Mouse (Mus musculus): ENCODE measurements around the gene Lztfl1. TPM values are rescaled to one million over a fixed set of nuclear protein-coding genes. Genes with fewer than 3 reads are reported as not detected.

Lztfl1 gene
- polyA plus RNA-seq, 1 experiment from 2014 or later = 16.4 TPM

GRCm38 (mm10) chr9:123734133-123734532 lies 16.6 kb upstream of the Lztfl1 start:
- WGBS (ENCODE audit: insufficient replicate concordance) = 54% methylated on average over 3 of the region's 3 CpGs
- Histone ChIP-seq H3K27me3 (no peaks in the 10 kb centered on the region), H3K4me2 (no peak overlapping the region), H3K27ac (replicated peaks) (no peak overlapping the region), H3K9me3 (replicated peaks) (no peaks in the 10 kb centered on the region), H3K4me3 (replicated peaks) (no peak overlapping the region), H3K36me3 (replicated peaks) (no peaks in the 10 kb centered on the region), H3K4me1 (replicated peaks) (no peaks in the 10 kb centered on the region), H3K9ac (no peak overlapping the region)
- no peak for ATAC-seq (ENCODE audit: insufficient read depth)

- WGBS (ENCODE audit: insufficient replicate concordance) = 55% methylated on average over 3 of the region's 3 CpGs
- no peak for ATAC-seq (ENCODE audit: insufficient read depth)
- Histone ChIP-seq H3K4me3 (replicated peaks) (no peak overlapping the region), H3K27me3 (0 out of 2 replicates have a peak, but pooled peaks cover 4% of the 10 kb centered on the region), H3K9ac (no peak overlapping the region), H3K4me1 (replicated peaks) (no peaks in the 10 kb centered on the region), H3K9me3 (replicated peaks) (no peaks in the 10 kb centered on the region), H3K36me3 (replicated peaks) (no peaks in the 10 kb centered on the region), H3K27ac (replicated peaks) (no peak overlapping the region), H3K4me2 (no peak overlapping the region)
Measured at GRCm38 (mm10) chr9:123731271-123731670, 13.8 kb upstream of the Lztfl1 start.

DNA sequence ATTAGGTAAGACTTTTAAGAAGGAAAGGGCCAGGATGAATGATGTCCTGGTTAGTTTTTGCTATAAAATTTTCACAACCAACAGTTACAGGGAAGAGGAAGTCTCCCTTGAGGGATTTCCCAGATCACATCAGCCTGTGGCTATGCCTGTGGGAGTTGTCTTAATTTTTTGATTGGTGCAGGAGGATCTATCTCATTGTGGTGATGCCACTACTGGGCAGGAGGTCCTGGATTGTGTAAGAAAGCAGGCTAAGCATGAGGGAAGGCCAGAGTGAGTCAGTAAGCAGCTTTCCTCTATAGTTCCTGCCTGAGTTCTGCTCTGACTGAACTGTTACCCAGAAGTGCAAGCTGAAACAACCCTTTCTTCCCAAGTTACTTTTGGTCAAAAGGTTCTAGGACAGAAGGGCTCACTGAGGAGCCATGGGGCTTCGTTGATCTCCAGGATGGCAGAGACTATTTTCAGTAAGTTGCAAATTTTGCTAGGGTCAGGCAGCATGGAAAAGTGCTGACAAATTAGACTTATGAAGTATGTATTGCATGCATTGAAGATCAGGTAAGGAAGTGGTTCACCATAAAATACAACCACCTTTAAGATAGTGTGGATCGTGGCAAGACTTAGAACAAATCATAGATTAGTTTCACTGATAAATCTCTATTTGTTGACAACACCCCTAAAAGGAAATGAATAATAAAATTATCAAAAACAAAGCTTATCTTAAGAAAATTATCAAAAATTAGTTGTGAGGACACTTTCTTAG lies 5.4 kb upstream of the Lztfl1 start:
- Histone ChIP-seq H3K4me2 (no peak overlapping the region), H3K9me3 (replicated peaks) (no peaks in the 10 kb centered on the region)
- ATAC-seq (ENCODE audit: insufficient read depth) = no peak

DNA sequence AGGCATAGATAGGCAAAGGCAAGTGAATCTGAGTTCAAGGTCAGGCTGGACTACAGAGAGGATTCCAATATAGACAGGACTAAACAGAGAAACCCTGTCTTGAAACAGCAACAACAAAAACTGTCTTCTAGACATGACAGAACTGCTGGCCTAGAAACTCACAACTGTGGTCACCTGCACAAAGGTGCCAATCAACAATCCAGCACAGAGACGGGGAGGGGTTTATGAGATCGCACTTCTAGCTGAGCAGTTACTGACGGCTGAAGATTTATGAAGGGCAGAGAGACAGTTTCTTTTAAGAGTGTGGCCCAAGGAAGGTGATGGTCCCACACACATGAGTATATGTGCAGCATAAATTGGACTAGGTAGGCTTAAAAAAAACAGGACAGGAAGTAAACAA lies 1.2 kb downstream of the Lztfl1 start:
- WGBS (ENCODE audit: insufficient replicate concordance) = 57% methylated on average over 3 of the region's 3 CpGs
- peaks cover 12% of the 10 kb centered on the region for H3K4me1 ChIP-seq (replicated peaks)
- peak overlapping the region; percentile 89; the same call in 1 of the 2 replicates for H3K4me3 ChIP-seq (replicated peaks)
- H3K36me3 ChIP-seq (replicated peaks) = peaks cover 3% of the 10 kb centered on the region; the same call in 1 of the 2 replicates
- H3K4me2 ChIP-seq = peak overlapping the region; percentile 89
- no peaks in the 10 kb centered on the region for H3K9me3 ChIP-seq (replicated peaks)
- peaks cover 6% of the 10 kb centered on the region; the same call in 1 of the 2 replicates for H3K27me3 ChIP-seq
- H3K9ac ChIP-seq = no peak overlapping the region; the same call in 1 of the 2 replicates
- no peak overlapping the region for H3K27ac ChIP-seq (replicated peaks)
- ATAC-seq (ENCODE audit: insufficient read depth) = no peak

More for the DNA sequence above, 5.4 kb upstream of the Lztfl1 start:
- no peaks in the 10 kb centered on the region for H3K36me3 ChIP-seq (replicated peaks)
- 46% methylated on average over 2 of the region's 2 CpGs for WGBS (ENCODE audit: insufficient replicate concordance)
- H3K4me3 ChIP-seq (replicated peaks) = no peak overlapping the region
- no peak overlapping the region for H3K9ac ChIP-seq
- H3K27ac ChIP-seq (replicated peaks) = no peak overlapping the region
- peaks cover 2% of the 10 kb centered on the region for H3K4me1 ChIP-seq (replicated peaks)
- peaks cover 16% of the 10 kb centered on the region; the same call in 1 of the 2 replicates for H3K27me3 ChIP-seq

DNA sequence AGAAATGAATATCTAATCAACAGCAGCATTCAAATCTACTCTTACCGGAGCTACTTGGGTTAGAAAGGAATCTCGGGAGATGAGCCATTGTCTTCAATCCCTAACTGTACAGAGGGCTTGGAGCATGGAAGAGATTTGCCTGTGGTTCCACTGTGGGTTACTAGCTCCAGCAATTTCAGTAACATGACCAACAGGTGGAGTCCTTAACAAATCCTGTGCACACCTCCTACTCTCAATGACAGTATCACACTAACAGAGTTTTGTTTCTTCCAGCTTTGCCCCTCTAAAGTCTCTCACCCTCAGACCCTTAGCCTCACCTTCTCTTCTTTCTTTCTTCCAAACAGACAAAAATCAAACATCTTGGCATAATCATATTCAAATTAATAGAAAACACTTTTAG lies 4.4 kb downstream of the Lztfl1 start:
- Histone ChIP-seq H3K9ac (no peak overlapping the region), H3K36me3 (replicated peaks) (peaks cover 19% of the 10 kb centered on the region)

DNA sequence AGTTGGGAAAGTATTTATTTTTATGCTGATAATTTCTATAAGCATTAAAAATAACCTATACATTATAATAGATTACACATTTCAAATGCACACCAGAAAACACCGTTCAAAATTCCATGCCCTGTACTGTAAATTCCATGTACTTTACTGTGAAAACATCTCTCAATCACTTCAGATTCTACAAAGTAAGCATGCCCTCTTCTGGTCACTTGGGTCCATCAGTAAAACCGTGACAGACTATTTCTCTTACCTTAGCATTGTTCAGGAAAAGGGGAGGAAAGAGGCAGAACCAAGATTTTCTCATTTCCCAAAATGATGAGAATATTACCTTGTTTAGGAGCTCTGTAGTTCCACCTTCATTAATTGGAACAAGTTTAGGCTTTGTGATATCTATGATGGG lies 8.3 kb downstream of the Lztfl1 start:
- no peak overlapping the region for H3K27ac ChIP-seq (replicated peaks)
- WGBS (ENCODE audit: insufficient replicate concordance) = 43% methylated on average over 2 of the region's 2 CpGs
- 0 out of 2 replicates have a peak, but pooled peaks cover 2% of the 10 kb centered on the region for H3K4me1 ChIP-seq (replicated peaks)
- no peaks in the 10 kb centered on the region for H3K27me3 ChIP-seq
- no peak for ATAC-seq (ENCODE audit: insufficient read depth)
- peaks cover 33% of the 10 kb centered on the region for H3K36me3 ChIP-seq (replicated peaks)
- no peak overlapping the region for H3K9ac ChIP-seq
- H3K9me3 ChIP-seq (replicated peaks) = no peaks in the 10 kb centered on the region
- H3K4me2 ChIP-seq = no peak overlapping the region
- H3K4me3 ChIP-seq (replicated peaks) = no peak overlapping the region

More for the DNA sequence above, 4.4 kb downstream of the Lztfl1 start:
- no peak overlapping the region for H3K4me3 ChIP-seq (replicated peaks)
- H3K4me2 ChIP-seq = no peak overlapping the region
- no peaks in the 10 kb centered on the region for H3K27me3 ChIP-seq
- WGBS (ENCODE audit: insufficient replicate concordance) = 67% methylated on average over 2 of the region's 2 CpGs
- no peaks in the 10 kb centered on the region for H3K9me3 ChIP-seq (replicated peaks)
- no peak overlapping the region for H3K27ac ChIP-seq (replicated peaks)
- no peak for ATAC-seq (ENCODE audit: insufficient read depth)
- peaks cover 14% of the 10 kb centered on the region for H3K4me1 ChIP-seq (replicated peaks)

DNA sequence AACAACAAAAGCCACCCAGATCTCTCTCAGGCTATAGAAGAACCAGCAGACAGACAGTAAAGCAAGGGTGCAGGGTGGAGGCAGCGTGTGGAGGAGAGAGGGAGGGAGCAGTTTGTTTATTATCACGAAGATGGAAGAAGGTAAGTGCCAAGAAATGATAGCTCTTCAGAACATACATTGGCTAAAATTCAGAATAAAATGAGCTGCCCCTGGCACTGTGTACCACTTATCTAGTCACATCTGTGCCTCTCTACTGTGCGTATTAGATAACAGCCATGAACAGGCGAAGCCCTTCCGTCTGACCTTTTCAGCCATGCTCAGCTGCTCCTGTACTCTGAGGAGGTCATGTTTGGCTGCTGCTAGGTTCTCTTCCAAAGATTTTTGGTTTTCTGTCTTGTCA lies 15.7 kb downstream of the Lztfl1 start:
- 23% methylated on average over 5 of the region's 5 CpGs for WGBS (ENCODE audit: insufficient replicate concordance)
- Histone ChIP-seq H3K4me1 (replicated peaks) (peaks cover 28% of the 10 kb centered on the region), H3K27ac (replicated peaks) (peak overlapping the region; percentile 80), H3K27me3 (no peaks in the 10 kb centered on the region), H3K36me3 (replicated peaks) (peaks cover 29% of the 10 kb centered on the region), H3K4me2 (peak overlapping the region; percentile 49), H3K4me3 (replicated peaks) (no peak overlapping the region), H3K9me3 (replicated peaks) (no peaks in the 10 kb centered on the region), H3K9ac (no peak overlapping the region)
- peak; percentile 99 for ATAC-seq (ENCODE audit: insufficient read depth)

DNA sequence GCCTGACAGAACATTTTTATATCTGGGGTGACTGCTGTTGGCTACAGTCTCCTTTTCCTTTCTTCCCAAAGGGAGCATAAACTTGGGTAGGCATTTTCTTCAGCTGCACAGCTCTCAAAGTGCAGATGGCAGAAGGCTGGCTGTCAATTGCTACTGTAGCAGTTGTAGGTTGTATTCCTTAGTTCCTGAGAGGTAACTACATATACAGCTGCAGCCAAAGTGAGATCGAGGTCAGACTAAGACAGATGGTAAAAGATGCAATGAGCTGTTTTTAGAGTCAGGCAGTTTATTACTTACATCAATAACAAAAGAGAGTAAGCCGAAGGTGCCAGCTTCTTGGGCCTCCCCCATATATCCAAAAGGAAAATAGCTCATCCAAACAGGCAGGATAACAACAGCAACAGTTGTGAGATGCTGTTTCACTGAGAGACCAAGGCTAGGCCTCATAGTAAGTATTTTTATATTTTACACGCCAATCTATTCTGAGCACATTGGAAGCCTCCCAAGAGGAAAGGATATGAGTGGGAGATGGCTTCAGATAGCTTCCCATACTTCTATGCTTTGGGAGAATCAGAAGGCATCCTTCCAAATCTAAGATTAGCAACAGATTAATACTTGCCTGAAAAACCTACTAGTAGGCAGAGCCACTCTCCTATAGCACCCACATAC lies 21.7 kb downstream of the Lztfl1 start:
- Histone ChIP-seq H3K9me3 (replicated peaks) (no peaks in the 10 kb centered on the region), H3K36me3 (replicated peaks) (peaks cover 10% of the 10 kb centered on the region), H3K4me3 (replicated peaks) (no peak overlapping the region), H3K4me1 (replicated peaks) (peaks cover 8% of the 10 kb centered on the region), H3K9ac (no peak overlapping the region), H3K4me2 (no peak overlapping the region), H3K27me3 (no peaks in the 10 kb centered on the region), H3K27ac (replicated peaks) (no peak overlapping the region)
- ATAC-seq (ENCODE audit: insufficient read depth) = no peak
- WGBS (ENCODE audit: insufficient replicate concordance) = 73% methylated on average over 3 of the region's 3 CpGs

- no peak for ATAC-seq (ENCODE audit: insufficient read depth)
- Histone ChIP-seq H3K27me3 (peaks cover 8% of the 10 kb centered on the region; the same call in 1 of the 2 replicates), H3K36me3 (replicated peaks) (no peaks in the 10 kb centered on the region), H3K9ac (no peak overlapping the region), H3K4me2 (no peak overlapping the region), H3K27ac (replicated peaks) (no peak overlapping the region), H3K4me3 (replicated peaks) (no peak overlapping the region), H3K4me1 (replicated peaks) (no peaks in the 10 kb centered on the region), H3K9me3 (replicated peaks) (no peaks in the 10 kb centered on the region)
- 19% methylated on average over 1 of the region's 1 CpGs for WGBS (ENCODE audit: insufficient replicate concordance)
Measured at GRCm38 (mm10) chr9:123688227-123688626, 29.3 kb downstream of the Lztfl1 start.

DNA sequence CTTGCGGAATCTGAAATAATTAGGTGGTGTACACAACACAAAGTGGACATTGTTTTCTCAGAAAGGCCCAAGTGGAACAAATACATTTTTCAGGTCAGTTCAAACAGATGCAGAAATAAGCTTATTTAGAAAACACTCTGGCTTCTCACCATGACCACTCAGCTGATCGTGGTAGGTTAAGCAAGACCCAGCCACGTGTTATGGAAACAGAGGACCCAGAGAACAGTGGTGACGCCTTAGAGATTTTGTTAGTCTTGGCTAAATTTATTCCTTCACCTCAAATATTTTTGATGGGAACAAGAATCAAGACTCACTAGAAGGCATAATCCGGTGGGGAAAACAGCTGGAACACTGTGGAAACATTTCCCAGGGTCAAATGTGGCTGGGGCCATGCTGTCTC lies 31.3 kb downstream of the Lztfl1 start:
- Histone ChIP-seq H3K4me1 (replicated peaks) (no peaks in the 10 kb centered on the region), H3K4me3 (replicated peaks) (no peak overlapping the region), H3K9me3 (replicated peaks) (no peaks in the 10 kb centered on the region), H3K4me2 (no peak overlapping the region), H3K27ac (replicated peaks) (no peak overlapping the region), H3K36me3 (replicated peaks) (no peaks in the 10 kb centered on the region), H3K9ac (no peak overlapping the region), H3K27me3 (peaks cover 26% of the 10 kb centered on the region)
- 71% methylated on average over 5 of the region's 5 CpGs for WGBS (ENCODE audit: insufficient replicate concordance)
- ATAC-seq (ENCODE audit: insufficient read depth) = no peak

DNA sequence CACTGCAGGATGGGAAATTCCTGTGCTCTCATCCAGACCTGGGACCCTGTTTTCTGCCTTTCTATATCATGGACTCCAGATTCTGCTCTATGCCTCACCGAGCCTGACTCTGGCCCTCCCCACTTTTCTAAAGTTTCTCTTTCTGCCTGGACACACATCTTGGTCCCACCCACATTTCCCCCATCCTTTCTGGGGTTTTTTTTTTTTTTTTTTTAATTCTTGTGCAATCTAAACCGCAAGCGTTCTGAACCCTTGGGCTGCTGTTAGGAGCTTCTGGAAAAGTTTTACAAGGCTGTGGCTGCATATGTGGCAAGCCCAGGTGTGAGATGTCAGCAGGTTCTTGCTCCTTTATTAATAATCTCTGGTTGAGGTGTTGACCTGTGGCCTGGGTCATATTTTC lies 33.8 kb downstream of the Lztfl1 start:
- no peak for ATAC-seq (ENCODE audit: insufficient read depth)
- Histone ChIP-seq H3K27ac (replicated peaks) (no peak overlapping the region), H3K4me3 (replicated peaks) (no peak overlapping the region), H3K4me2 (no peak overlapping the region), H3K9ac (no peak overlapping the region), H3K4me1 (replicated peaks) (peaks cover 7% of the 10 kb centered on the region), H3K9me3 (replicated peaks) (no peaks in the 10 kb centered on the region), H3K27me3 (peaks cover 46% of the 10 kb centered on the region), H3K36me3 (replicated peaks) (no peaks in the 10 kb centered on the region)
- WGBS (ENCODE audit: insufficient replicate concordance) = 39% methylated on average over 3 of the region's 3 CpGs
